Mouse (Mus musculus) gonadal fat pad, adult 2 months (tissue): ENCODE measurements around the gene Fbxl17. TPM values are rescaled to one million over a fixed set of nuclear protein-coding genes. Genes with fewer than 3 reads are reported as not detected.

Experiments
- DNase-seq: peaks from one replicate; pipeline ENCODE4 v3.0.0-alpha.2; 2012; ENCODE audit warnings: low read depth
- polyA plus RNA-seq: library from polyadenylated mRNA; depleted of rRNA; stranded (reverse); fragments of >200 nt; gene quantifications from 2 replicates; pipeline ENCODE4 v1.2.3, GENCODE M21; 2012

The Fbxl17 gene
- polyA plus RNA-seq, 1 experiment = 8.7 TPM

DNA sequence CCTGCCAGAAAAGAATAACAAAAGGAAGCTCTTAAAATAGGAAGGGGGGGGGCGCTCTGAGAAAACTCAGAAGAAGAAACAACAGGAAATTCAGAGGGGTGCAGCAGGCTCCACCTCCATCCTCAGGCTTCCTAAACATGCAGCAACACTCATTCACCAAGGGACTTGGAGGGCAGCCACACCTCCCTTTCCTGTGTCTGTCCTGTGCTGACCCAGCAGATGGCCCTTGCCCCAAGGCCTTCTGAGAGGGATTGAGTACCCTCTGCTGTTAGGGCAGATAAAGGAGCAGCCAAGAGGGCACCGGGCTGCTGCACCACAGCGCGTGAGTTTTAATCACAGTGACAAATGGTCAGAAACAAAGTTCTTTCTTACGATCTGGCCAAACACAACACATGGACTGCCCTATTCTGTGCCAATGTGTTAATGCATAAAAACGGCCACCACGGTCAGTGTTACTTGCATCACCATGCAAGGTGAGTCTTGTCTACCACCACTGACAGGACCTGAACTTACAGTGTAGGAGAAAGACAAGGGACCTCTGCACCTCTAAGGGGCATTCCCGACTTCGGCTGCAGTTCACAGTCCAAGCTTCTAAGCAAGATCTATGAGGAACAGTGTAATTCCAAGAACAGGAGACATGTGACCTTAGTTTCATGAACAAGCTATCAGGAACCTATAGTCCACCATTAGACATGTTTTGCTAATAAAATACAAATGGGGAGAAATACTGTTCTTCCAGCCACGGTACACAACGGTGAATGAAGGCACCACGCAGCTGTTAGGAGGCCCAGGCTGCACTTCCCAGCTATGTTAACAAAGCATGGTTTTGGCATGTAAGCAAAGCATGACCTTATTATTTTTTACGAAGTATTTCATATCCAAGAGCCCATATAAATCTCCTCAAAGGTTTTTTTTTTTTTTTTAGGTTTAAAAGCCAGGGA, 96.8 kb downstream of the Fbxl17 start:
- DNase-seq = no peak

DNA sequence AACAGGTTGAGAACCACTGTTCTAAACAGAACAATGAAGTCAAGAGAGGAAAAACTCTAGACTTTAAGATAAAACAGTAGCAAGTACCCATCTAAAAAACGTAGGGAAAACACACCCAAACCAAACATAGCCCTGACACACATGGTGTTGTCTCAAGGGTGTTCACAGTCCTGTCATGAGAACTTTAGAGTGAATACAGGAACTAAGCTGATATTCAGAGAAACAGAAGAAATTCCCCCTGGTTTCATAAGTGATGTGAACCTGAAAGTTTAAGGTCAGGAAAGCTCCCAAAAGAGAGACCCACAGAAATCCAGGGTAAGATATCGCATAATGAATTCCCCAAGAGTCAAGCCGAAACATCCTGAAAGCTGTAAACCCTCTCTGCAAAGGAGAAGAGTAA, 97.6 kb downstream of the Fbxl17 start:
- no peak for DNase-seq

DNA sequence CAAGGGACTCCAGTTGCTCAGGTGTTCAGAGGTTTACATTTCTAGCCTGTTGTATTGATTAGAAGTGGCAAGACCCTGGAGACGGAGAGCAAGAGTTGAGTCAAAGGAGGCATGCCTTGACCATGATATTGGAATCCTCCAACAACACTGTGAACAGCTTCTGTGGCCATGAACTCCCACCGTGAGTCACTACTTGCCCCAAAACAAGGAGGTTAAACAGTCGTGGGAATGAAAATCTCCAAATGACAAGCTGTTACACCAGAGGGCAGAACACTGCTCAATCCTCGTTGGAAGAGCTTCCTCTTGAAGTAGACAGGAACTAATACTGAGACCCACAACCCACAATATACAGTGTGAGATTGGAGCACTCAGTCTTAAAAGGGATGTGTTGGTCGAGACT, 99.2 kb downstream of the Fbxl17 start:
- DNase-seq = no peak

- DNase-seq = no peak
Observed at GRCm38 (mm10) chr17:63399816-63400215, 100.0 kb downstream of the Fbxl17 start.

DNA sequence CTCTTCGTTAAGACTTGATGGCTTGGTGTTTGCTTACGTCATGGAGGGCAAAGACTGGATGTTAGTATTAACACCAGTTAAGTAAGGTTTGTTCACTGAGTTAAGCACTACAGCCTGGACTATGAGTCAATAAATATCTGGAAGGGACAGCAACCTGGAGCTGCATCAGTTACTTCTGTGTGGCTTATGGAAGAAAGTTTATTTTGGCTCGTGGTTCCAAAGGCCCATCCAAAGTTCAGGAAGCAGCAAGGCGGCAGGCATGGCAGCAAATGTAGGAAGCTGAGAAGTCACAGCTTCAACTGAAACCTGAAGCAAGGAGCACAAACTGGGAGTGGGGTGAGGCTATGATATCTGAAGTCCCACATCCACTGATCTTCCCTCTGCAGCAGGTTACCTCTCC, 108.3 kb downstream of the Fbxl17 start:
- no peak for DNase-seq

DNA sequence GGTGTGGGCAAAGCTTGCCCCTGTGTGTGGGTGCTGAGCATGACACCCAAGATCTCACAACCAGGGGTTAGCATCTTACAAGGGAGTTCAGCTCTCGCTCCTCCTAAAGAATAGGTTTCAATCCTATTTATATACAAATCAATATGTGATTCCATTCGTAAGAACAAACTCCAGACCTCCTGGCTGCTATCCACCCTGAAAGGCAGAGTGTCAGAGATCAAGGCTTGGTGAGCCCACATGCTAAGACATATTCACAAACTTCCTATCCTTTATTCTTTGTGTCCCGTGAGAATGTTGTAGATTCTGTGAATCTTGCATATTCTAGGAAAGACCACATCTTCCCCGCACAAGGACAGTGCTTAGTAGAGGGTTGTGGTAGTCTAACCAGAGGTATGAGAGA, 108.9 kb downstream of the Fbxl17 start:
- no peak for DNase-seq

DNA sequence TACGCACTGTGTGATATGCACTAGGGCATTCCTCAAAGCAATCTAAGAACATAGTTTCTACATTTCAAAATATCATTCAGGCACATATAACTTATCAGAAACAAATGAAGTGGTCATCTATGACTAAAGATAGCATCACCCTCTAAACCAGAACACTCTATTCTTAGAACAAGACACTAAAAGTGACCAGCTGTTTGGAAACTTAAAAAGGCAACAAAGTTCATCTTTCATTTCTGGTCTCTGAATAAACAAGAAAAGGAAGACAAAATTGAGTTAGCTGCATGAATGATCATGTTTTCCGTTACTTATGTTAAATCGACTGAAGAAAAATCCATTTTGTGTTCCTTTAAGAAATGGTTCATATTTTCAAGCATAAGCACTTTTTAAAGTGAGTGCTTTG, 128.8 kb downstream of the Fbxl17 start:
- DNase-seq = no peak

GRCm38 (mm10) chr17:63369631-63370310, 130.0 kb downstream of the Fbxl17 start:
- no peak for DNase-seq

- no peak for DNase-seq
Observed at GRCm38 (mm10) chr17:63367476-63367875, 132.3 kb downstream of the Fbxl17 start.

- DNase-seq = no peak
Observed at GRCm38 (mm10) chr17:63366045-63366444, 133.8 kb downstream of the Fbxl17 start.

GRCm38 (mm10) chr17:63364605-63365004, 135.2 kb downstream of the Fbxl17 start:
- DNase-seq = no peak

- no peak for DNase-seq
Observed at GRCm38 (mm10) chr17:63362196-63362595, 137.6 kb downstream of the Fbxl17 start.

- no peak for DNase-seq
Observed at GRCm38 (mm10) chr17:63361679-63362078, 138.1 kb downstream of the Fbxl17 start.

- DNase-seq = no peak
Observed at GRCm38 (mm10) chr17:63358837-63359236, 141.0 kb downstream of the Fbxl17 start.

DNA sequence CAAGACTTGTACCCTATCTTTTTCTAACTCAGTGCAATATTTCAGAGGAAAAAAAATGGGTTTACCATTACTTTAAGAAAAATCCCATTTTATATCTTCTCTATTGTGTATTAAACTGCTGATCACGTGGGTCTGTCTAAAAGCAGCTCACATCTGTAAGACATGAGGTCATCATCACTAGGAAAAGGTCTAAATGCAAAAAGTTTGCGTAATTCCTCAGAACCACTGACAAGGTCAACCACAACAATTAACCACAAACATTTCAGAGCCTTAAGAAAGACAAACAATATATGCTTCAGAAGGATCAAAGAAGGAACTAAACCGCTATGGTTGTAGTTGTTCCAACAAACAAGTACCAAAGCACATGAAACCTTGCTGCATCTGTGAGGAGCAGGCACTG, 143.6 kb downstream of the Fbxl17 start:
- DNase-seq = no peak

GRCm38 (mm10) chr17:63352634-63353195, 147.1 kb downstream of the Fbxl17 start:
- DNase-seq = no peak

DNA sequence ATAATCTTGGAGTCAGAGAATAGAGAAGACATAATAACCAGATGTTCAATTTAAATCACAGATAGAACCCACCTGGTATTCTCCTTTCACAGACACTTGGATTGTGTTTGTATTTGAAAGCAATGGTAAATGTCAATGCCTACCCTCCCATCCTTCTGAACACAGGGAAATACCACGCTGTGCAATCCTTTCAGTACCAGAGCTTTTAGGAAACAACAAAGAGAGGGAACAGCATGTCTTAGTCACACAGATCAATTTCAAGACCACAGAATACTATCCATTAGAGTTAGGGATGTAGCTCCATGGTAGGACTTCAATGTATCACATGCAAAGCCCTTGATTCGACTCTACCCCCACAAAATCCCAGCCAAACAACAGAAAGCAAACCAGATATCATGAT, 148.1 kb downstream of the Fbxl17 start:
- no peak for DNase-seq

DNA sequence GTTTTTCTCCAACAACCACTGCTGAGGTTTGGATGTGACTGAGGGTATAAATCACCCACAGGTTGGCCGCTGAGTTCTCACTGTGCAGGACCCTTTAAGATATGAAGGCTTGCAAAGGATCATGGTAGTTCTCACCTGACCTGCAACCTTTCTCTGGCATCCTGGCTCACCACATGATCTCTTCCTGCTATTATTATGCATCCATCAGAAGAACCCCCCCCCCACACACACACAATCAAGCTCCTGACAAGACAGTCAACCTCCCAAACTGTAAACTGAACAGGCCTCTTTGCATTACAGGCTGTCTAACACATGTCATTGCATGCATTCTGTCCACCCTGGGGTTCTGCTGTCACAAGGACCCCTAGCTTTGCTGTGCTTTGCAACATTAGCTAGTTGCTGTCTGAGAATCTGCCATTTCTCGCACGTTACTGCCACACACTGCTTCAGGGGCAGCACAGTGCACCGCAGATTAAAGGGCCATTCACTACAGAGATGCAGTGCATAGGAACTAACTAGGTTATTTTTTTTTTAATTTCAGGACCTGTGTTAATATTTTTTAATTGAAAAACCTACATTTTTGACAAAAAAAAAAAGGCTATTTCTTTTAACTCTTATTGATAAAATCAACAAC, 148.8 kb downstream of the Fbxl17 start:
- no peak for DNase-seq

DNA sequence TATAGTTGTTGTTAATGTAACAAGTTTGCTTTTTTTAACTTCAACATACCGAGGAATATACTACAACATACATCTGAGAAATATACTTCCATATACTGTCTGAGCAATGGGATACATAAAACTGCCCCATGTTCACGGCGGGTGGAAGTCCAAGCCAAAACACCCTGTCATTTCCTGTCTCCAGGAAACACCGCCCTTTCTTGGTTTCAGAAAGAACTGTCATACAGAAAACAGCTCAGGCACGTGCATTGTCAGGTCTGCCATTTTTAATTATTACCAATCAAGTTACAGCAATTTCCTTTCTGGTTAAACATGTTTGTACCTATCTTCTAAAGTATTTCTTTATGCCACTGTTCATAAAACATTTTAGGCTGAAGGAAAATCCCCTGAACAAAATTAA, 155.7 kb downstream of the Fbxl17 start:
- no peak for DNase-seq

DNA sequence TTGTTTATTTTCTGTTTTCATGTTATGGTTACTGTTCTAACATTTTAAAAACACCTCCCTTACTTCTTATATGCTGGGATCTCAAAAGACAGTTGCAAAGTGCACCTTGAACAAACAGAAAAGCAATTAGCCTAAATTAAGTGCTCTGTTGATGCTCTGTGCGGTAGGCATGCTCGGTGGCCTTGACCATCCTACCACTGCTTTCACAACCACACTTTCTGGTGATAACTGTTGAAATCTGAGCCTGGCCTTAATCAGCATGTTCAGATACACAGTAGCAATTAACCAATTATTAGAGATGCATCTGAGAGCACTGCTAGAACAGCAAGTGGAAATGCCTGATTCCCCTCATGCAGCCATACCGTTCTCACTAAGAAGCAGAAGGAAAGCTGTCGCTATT, 156.7 kb downstream of the Fbxl17 start:
- DNase-seq = no peak

GRCm38 (mm10) chr17:63342440-63342839, 157.4 kb downstream of the Fbxl17 start:
- no peak for DNase-seq

DNA sequence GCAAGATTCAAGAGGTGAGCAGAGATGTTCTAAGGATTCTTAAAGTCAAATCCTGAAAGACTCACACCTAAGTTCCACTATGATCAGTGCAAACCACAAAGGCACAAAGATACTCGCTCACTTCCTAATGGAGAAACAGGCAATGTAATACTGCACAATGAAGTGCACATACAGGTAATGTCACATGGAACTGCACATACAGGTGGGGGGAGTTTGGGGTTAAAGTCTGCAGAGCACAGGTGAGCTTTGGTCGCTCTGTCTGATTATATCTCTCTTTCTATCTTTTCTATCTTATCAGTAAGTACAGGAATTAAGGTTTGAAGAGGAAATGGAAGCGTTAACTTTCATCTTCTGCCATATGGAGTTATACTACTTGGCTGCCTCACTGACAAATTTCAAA, 158.6 kb downstream of the Fbxl17 start:
- no peak for DNase-seq
